Mouse (Mus musculus): ENCODE results near the gene Acss2.

DNA sequence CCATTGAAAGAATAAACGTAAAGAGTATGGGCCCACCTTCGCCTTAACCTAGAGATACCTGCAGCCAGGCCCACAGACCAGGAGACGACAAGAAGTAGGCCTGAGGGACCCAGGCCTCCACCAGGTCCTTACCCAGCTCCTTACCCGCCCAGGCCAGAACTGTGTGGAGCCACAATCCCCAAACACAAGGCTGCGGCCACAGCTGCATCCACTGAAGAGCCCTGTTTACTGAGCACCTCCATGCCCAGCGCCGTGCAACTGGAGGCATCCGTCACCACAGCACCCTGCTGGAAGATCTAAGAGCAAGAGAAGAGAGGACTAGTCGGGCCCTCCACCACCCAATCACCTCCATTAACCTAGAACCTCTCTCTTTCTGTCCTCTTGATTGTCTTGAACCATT is 11.9 kb upstream of the Acss2 start:
- TF ChIP-seq CTCF (IDR thresholded peaks at IDR 0.05; ENCODE audit: low read depth, low read length): no peak
- no peak for TF ChIP-seq POLR2A (IDR thresholded peaks at IDR 0.05; ENCODE audit: borderline replicate concordance, low read depth, low read length)

Data from bone marrow macrophage, adult 2 months (primary cell).